Mouse (Mus musculus) midbrain, embryonic 10.5 days (tissue): Measurements from ENCODE around the gene Ubap2l. TPM values are rescaled to one million over a fixed set of nuclear protein-coding genes. Genes with fewer than 3 reads are reported as not detected.

Experiments used
- DNase-seq: peaks from one replicate; pipeline ENCODE4 v3.0.0-alpha.2; 2017; ENCODE audit warnings: low spot score
- H3K27ac ChIP-seq: fragments of 300-500 bp; sonication (generic); replicated peaks from 2 replicates; pipeline ENCODE4 v1.5.1; 2016; ENCODE audit warnings: mild to moderate bottlenecking
- H3K27me3 ChIP-seq: fragments of 300-500 bp; sonication (generic); 2 replicates; pipeline ENCODE4 v1.6.1; 2016; ENCODE audit warnings: low read depth, mild to moderate bottlenecking; ENCODE audit not compliant: poor library complexity, severe bottlenecking
- H3K36me3 ChIP-seq: fragments of 300-500 bp; sonication (generic); 2 replicates; pipeline ENCODE4 v1.6.1; 2016; ENCODE audit warnings: mild to moderate bottlenecking, moderate library complexity
- H3K4me1 ChIP-seq: fragments of 300-500 bp; sonication (generic); 2 replicates; pipeline ENCODE4 v1.6.1; 2016
- H3K4me3 ChIP-seq: fragments of 300-500 bp; sonication (generic); 2 replicates; pipeline ENCODE4 v1.5.1; 2016; ENCODE audit warnings: mild to moderate bottlenecking, moderate library complexity
- H3K9me3 ChIP-seq: fragments of 300-500 bp; sonication (generic); replicated peaks from 2 replicates; pipeline ENCODE4 v1.6.1; 2016; ENCODE audit warnings: mild to moderate bottlenecking
- whole genome bisulfite sequencing: fragments of 180-500 bp; shearing (Covaris S2); methylation state at CpG from one replicate; pipeline ENCODE4 v1.1.7; 2016; 5-methylcytosine and 5-hydroxymethylcytosine counted together
- polyA plus RNA-seq: library from polyadenylated mRNA; unstranded; fragments of >200 nt; fragmentation: Nextera tagmentation; extraction: Ambion mirVana; gene quantifications from 2 replicates; pipeline ENCODE4 v1.2.1, GENCODE M21; 2016

Gene Ubap2l
- polyA plus RNA-seq, 1 experiment from 2014 or later: 196 TPM

- Histone ChIP-seq H3K9me3 (no peaks in the 10 kb centered on the region), H3K4me1 (0 out of 2 replicates have a peak, but pooled peaks cover 3% of the 10 kb centered on the region), H3K27ac (no peak overlapping the region), H3K36me3 (peaks cover 92% of the 10 kb centered on the region), H3K27me3 (no peaks in the 10 kb centered on the region), H3K4me3 (no peak overlapping the region)
- WGBS: 96% methylated on average over 6 of the region's 6 CpGs
- no peak for DNase-seq
These were observed 9.1 kb upstream of the Ubap2l start for GRCm38 (mm10) chr3:90061549-90061948.

- Histone ChIP-seq H3K36me3 (peaks cover 49% of the 10 kb centered on the region), H3K27me3 (no peaks in the 10 kb centered on the region), H3K4me1 (peaks cover 30% of the 10 kb centered on the region), H3K9me3 (no peaks in the 10 kb centered on the region), H3K27ac (peak within 1 kb of the TSS; percentile 96), H3K4me3 (peak within 1 kb of the TSS; percentile 96)
- WGBS: under 1% methylated on average over 43 of the region's 43 CpGs
- DNase-seq: no peak
These were observed 732 bp downstream of the Ubap2l start, which contains the start of gene 4933434E20Rik for GRCm38 (mm10) chr3:90051441-90052350. 4933434E20Rik (plus strand) TSS chr3:90051636.

DNA sequence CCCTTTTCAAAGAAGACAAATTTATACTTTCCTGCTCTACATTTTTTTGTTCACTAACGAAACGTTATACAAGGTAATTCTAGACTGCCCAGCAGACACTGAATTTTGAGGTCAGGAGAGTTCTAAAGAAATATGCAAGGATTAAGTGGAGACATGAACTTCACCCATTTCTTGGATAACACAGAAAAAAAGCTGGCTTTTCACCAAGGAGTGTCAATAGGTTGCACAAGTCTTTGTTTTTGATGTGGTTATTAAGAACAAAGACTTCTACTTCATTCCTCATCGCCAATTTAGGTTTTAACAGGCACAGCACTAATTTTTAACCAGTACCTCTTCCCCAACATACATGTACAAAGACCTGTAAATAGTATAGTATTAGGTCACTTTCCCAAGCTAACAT lies 2.7 kb downstream of the Ubap2l start:
- no peak overlapping the region for H3K4me3 ChIP-seq
- WGBS: 81% methylated on average over 3 of the region's 3 CpGs
- H3K4me1 ChIP-seq: peaks cover 27% of the 10 kb centered on the region
- DNase-seq: no peak
- H3K36me3 ChIP-seq: peaks cover 48% of the 10 kb centered on the region
- H3K9me3 ChIP-seq: no peaks in the 10 kb centered on the region
- no peak overlapping the region for H3K27ac ChIP-seq
- no peaks in the 10 kb centered on the region for H3K27me3 ChIP-seq

DNA sequence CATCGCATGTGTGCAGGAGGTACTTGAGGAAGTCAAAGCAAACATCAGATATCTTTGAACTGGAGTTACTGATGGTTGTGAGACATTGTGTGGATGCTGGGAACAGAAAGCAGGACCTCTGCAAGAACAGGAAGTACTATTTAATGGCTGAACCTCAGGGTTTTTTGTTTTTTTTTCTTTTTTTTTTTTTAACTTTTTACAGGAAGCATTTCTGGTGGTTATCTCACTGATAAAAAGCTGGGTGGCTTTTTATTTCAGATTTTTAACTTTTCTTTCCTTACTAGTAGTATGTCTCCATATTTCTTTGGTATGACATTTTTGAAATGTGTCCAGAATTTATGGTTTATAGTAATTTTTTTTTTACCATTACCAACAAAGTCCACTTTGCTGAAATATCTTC lies 16.2 kb downstream of the Ubap2l start:
- WGBS: 98% methylated on average over 1 of the region's 1 CpGs
- H3K9me3 ChIP-seq: no peaks in the 10 kb centered on the region
- no peak overlapping the region for H3K4me3 ChIP-seq
- no peak for DNase-seq
- no peaks in the 10 kb centered on the region for H3K27me3 ChIP-seq
- no peaks in the 10 kb centered on the region for H3K4me1 ChIP-seq
- no peak overlapping the region for H3K27ac ChIP-seq
- H3K36me3 ChIP-seq: peaks cover 99% of the 10 kb centered on the region

- WGBS: 95% methylated on average over 2 of the region's 2 CpGs
- no peaks in the 10 kb centered on the region for H3K9me3 ChIP-seq
- H3K36me3 ChIP-seq: peaks cover 99% of the 10 kb centered on the region
- H3K27ac ChIP-seq: no peak overlapping the region
- no peaks in the 10 kb centered on the region for H3K4me1 ChIP-seq
- DNase-seq: no peak
- no peaks in the 10 kb centered on the region for H3K27me3 ChIP-seq
- H3K4me3 ChIP-seq: no peak overlapping the region
These were observed 17.8 kb downstream of the Ubap2l start for GRCm38 (mm10) chr3:90034653-90035052.

GRCm38 (mm10) chr3:90016626-90017025 lies 35.8 kb downstream of the Ubap2l start:
- Histone ChIP-seq H3K4me1 (no peaks in the 10 kb centered on the region), H3K9me3 (no peaks in the 10 kb centered on the region), H3K36me3 (peaks cover 100% of the 10 kb centered on the region), H3K4me3 (no peak overlapping the region), H3K27ac (no peak overlapping the region), H3K27me3 (no peaks in the 10 kb centered on the region)
- DNase-seq: no peak
- 91% methylated on average over 4 of the region's 4 CpGs for WGBS

DNA sequence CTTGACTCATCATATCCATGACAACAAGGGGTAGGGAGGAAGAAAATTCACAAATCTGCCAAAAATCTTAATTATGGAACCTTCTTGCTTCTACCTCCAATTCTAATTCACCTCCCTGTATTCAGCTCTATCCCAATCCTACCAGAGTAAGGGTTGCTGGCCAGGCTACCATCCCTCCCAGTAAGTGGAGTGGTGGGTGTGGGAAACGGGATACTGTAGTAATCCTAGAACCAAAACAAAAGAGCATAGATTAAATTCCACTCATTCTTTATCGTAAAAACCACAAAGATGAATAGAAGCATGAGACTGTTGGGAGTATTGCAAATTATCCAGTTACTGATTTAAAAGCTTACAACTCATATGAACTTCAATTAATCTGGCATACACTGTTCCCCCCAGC lies 42.1 kb downstream of the Ubap2l start:
- no peak for DNase-seq
- Histone ChIP-seq H3K4me1 (no peaks in the 10 kb centered on the region), H3K27me3 (no peaks in the 10 kb centered on the region), H3K4me3 (no peak overlapping the region), H3K9me3 (no peaks in the 10 kb centered on the region), H3K36me3 (peaks cover 100% of the 10 kb centered on the region), H3K27ac (no peak overlapping the region)
- 87% methylated on average over 2 of the region's 2 CpGs for WGBS

GRCm38 (mm10) chr3:90004091-90004796 lies 48.2 kb downstream of the Ubap2l start:
- 86% methylated on average over 3 of the region's 3 CpGs for WGBS
- Histone ChIP-seq H3K4me1 (peaks cover 4% of the 10 kb centered on the region), H3K27ac (no peak overlapping the region), H3K9me3 (no peaks in the 10 kb centered on the region), H3K4me3 (no peak overlapping the region), H3K36me3 (peaks cover 95% of the 10 kb centered on the region), H3K27me3 (no peaks in the 10 kb centered on the region)
- no peak for DNase-seq

DNA sequence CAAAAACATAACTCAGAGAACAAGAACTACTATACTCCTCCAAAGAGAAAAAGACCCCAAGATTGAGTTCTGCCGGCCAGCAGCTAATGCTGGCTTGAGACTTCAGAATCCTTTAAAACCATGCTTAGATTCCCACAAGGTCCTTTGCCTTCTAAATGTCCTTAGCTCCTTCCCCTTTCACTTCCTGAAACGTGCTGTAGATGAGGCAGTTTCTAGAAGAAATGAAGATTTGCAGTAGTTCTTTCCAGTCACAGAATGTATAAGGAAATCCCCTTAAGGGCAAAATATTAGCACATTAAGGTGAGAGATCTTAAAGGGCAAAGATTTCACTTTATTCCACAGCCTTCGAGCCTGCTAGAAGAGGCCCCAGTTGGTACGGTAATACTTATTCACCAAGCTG lies 52.6 kb downstream of the Ubap2l start:
- H3K36me3 ChIP-seq: peaks cover 72% of the 10 kb centered on the region
- H3K27me3 ChIP-seq: no peaks in the 10 kb centered on the region
- no peak overlapping the region for H3K4me3 ChIP-seq
- no peak for DNase-seq
- 0 out of 2 replicates have a peak overlapping the region, but pooled peaks have one; percentile 90 for H3K27ac ChIP-seq
- peaks cover 24% of the 10 kb centered on the region for H3K4me1 ChIP-seq
- WGBS: 90% methylated on average over 4 of the region's 4 CpGs
- H3K9me3 ChIP-seq: no peaks in the 10 kb centered on the region

GRCm38 (mm10) chr3:89999090-89999489 lies 53.3 kb downstream of the Ubap2l start:
- 25% methylated on average over 8 of the region's 8 CpGs for WGBS
- Histone ChIP-seq H3K4me3 (peak overlapping the region; percentile 78), H3K9me3 (no peaks in the 10 kb centered on the region), H3K4me1 (peaks cover 24% of the 10 kb centered on the region), H3K27ac (peak overlapping the region; percentile 90), H3K36me3 (peaks cover 72% of the 10 kb centered on the region), H3K27me3 (no peaks in the 10 kb centered on the region)
- DNase-seq: peak; percentile 28

DNA sequence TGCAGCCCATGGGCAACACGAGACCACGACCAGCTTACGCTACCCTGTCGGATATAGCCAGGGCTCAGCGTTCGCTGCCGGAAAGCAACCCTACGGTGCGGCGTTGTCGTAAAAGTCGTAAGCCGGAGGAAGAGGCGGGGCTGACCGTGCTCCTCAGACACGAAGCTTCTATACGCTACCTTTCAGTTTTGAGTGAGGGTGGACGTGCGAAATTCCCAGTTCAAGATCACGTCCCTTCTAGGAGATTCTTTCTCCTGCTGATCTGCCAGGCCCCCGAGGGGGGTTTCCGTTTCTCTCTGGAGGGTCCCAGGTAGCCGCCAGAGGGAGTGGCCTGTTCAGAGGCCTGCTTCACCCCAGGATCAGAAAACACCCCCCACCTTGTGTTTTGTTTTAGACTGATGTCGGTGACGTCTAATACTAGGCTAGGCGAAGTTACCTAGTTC lies 53.8 kb downstream of the Ubap2l start, which contains the start of gene Hax1:
Gene Hax1 (minus strand): TSS at position 169 of the 443 bp plus-strand sequence.
- under 1% methylated on average over 26 of the region's 26 CpGs for WGBS
- Histone ChIP-seq H3K36me3 (peaks cover 72% of the 10 kb centered on the region), H3K9me3 (no peaks in the 10 kb centered on the region), H3K4me3 (peak within 1 kb of the TSS; percentile 78), H3K27ac (peak within 1 kb of the TSS; percentile 90), H3K4me1 (peaks cover 24% of the 10 kb centered on the region), H3K27me3 (no peaks in the 10 kb centered on the region)
- peak; percentile 95 for DNase-seq

DNA sequence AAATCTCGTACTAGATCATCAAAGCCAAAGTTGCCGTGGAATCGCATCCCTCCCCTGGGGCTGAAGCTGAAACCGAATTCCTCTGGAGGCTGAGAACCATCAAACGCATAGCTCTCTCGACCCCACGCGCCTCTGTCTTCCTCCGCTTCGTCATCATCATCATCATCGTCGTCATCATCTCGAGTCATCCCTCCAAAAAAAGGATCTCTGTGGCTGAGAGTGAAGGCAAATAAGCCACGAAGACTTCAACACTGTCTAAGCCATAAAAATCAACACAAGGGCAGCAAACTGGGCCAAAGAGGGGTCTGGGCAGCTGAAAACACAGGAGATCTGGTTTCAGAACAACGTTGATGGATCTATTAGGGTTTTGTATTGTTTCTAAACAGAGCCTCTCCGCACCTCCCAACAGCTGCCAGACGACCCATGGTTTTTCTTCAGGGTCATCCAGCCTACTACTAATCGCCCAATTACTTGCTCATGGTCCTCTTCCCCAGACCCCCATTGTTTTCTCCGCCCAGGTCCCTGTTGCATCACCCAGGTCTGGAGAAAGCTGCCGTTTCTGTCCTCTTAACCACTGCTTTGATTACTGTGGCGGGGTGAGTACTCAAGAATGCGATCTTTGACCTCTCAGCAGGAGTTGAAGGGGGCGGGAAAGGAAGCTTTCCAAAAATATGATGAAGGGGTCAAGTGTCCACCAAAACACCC lies 54.5 kb downstream of the Ubap2l start:
- Histone ChIP-seq H3K4me1 (peaks cover 24% of the 10 kb centered on the region), H3K4me3 (peak overlapping the region; percentile 78), H3K9me3 (no peaks in the 10 kb centered on the region), H3K27ac (peak overlapping the region; percentile 90), H3K27me3 (no peaks in the 10 kb centered on the region), H3K36me3 (peaks cover 73% of the 10 kb centered on the region)
- 22% methylated on average over 23 of the region's 23 CpGs for WGBS
- peak; percentile 63 for DNase-seq
